Mouse (Mus musculus) midbrain, embryonic 12.5 days (tissue): ENCODE results near the gene Olfr1390. TPM values are rescaled to one million over a fixed set of nuclear protein-coding genes. Genes with fewer than 3 reads are reported as not detected.

Source experiments
- polyA plus RNA-seq: library from polyadenylated mRNA; unstranded; fragments of >200 nt; fragmentation: Nextera tagmentation; extraction: Ambion mirVana; gene quantifications from 2 replicates; pipeline ENCODE4 v1.2.1, GENCODE M21; 2016

Olfr1390 gene
- polyA plus RNA-seq, 1 experiment from 2014 or later = not detected

Other genes with a start within 250 kb of the Olfr1390 start
- gene Olfr1396, start 220.3 kb upstream of the Olfr1390 start, polyA plus RNA-seq = not detected in 2 replicates
- not detected in 2 replicates for gene Olfr1395, start 192.9 kb upstream of the Olfr1390 start, polyA plus RNA-seq
- not detected in 2 replicates for gene Olfr1394, start 180.8 kb upstream of the Olfr1390 start, polyA plus RNA-seq
- gene Btnl9, start 148.0 kb upstream of the Olfr1390 start, polyA plus RNA-seq = 0.04 TPM in 1 of 2 replicates, not detected in the other
- gene Zfp62, start 131.9 kb upstream of the Olfr1390 start, polyA plus RNA-seq = 60.8 and 63.3 TPM in 2 replicates
- 33.5 and 39.0 TPM in 2 replicates for gene Mgat1, start 91.0 kb upstream of the Olfr1390 start, polyA plus RNA-seq
- 0.06 TPM in 1 of 2 replicates, not detected in the other for gene Olfr1393, start 56.9 kb upstream of the Olfr1390 start, polyA plus RNA-seq
- 0.06 TPM in 1 of 2 replicates, not detected in the other for gene Olfr1392, start 49.9 kb upstream of the Olfr1390 start, polyA plus RNA-seq
- gene Olfr10, start 30.4 kb upstream of the Olfr1390 start, polyA plus RNA-seq = not detected in 2 replicates
- not detected in 2 replicates for gene Olfr1391, start 12.4 kb upstream of the Olfr1390 start, polyA plus RNA-seq
- gene Olfr1389, start 87.9 kb downstream of the Olfr1390 start, polyA plus RNA-seq = not detected in 2 replicates
- 0.07 TPM in 1 of 2 replicates, not detected in the other for gene Olfr1388, start 101.4 kb downstream of the Olfr1390 start, polyA plus RNA-seq
- not detected in 2 replicates for gene Olfr1387, start 120.2 kb downstream of the Olfr1390 start, polyA plus RNA-seq
- not detected in 2 replicates for gene Olfr1386, start 129.9 kb downstream of the Olfr1390 start, polyA plus RNA-seq
- not detected in 2 replicates for gene Olfr1385, start 153.9 kb downstream of the Olfr1390 start, polyA plus RNA-seq
- not detected in 2 replicates for gene Olfr1384, start 171.5 kb downstream of the Olfr1390 start, polyA plus RNA-seq
- gene Olfr1383, start 184.5 kb downstream of the Olfr1390 start, polyA plus RNA-seq = not detected in 2 replicates
- gene Olfr1382, start 193.1 kb downstream of the Olfr1390 start, polyA plus RNA-seq = not detected in 2 replicates
- gene Olfr1381, start 208.3 kb downstream of the Olfr1390 start, polyA plus RNA-seq = not detected in 2 replicates
- gene Olfr1380, start 221.7 kb downstream of the Olfr1390 start, polyA plus RNA-seq = not detected in 2 replicates